Mouse (Mus musculus) MEL (cell line): ENCODE measurements around the gene Tomt.

Source experiments
- CHD2 ChIP-seq: IDR thresholded peaks from 2 replicates; pipeline ENCODE4 v1.6.1; 2011; ENCODE audit warnings: low read length, improper control_type of control experiment
- CTCF ChIP-seq, 3 experiments: IDR thresholded peaks in 2 of 3; conservative IDR thresholded peaks in 1 of 3; 2 replicates each; pipeline ENCODE4 v1.5.1; 2011 to 2012; ENCODE audit warnings: low read length in 3 of 3, low read depth in 2 of 3, mild to moderate bottlenecking in 2 of 3, improper control_type of control experiment in 1 of 3, inconsistent platforms in 1 of 3, mixed read lengths in 1 of 3, moderate library complexity in 1 of 3; ENCODE audit not compliant: control insufficient read depth in 1 of 3, insufficient read depth in 1 of 3, poor library complexity in 1 of 3, severe bottlenecking in 1 of 3
- E2F4 ChIP-seq: IDR thresholded peaks from 2 replicates; pipeline ENCODE4 v1.6.1; 2011; ENCODE audit warnings: low read depth, low read length, improper control_type of control experiment, borderline replicate concordance
- EP300 ChIP-seq, 2 experiments: IDR thresholded peaks; 2 replicates each; pipeline ENCODE4 v1.6.1; 2011; ENCODE audit warnings: improper control_type of control experiment in 2 of 2, low read length in 2 of 2, low read depth in 1 of 2, mild to moderate bottlenecking in 1 of 2
- ETS1 ChIP-seq: IDR thresholded peaks from 2 replicates; pipeline ENCODE4 v1.6.1; 2012; ENCODE audit warnings: low read depth, mild to moderate bottlenecking, inconsistent platforms, low read length, improper control_type of control experiment, moderate library complexity
- MAX ChIP-seq: IDR thresholded peaks from 2 replicates; pipeline ENCODE4 v1.6.1; 2011; ENCODE audit warnings: low read length, improper control_type of control experiment
- MAZ ChIP-seq: IDR thresholded peaks from 2 replicates; pipeline ENCODE4 v1.6.1; 2012; ENCODE audit warnings: low read depth, mild to moderate bottlenecking, inconsistent platforms, low read length, improper control_type of control experiment
- MXI1 ChIP-seq: IDR thresholded peaks from 2 replicates; pipeline ENCODE4 v1.6.1; 2011; ENCODE audit warnings: mild to moderate bottlenecking, low read depth, low read length, improper control_type of control experiment
- POLR2A ChIP-seq, 2 experiments: IDR thresholded peaks; 2 replicates each; pipeline ENCODE4 v1.6.1; 2011 to 2012; ENCODE audit warnings: low read length in 2 of 2, mild to moderate bottlenecking in 2 of 2, control low read depth in 1 of 2, improper control_type of control experiment in 1 of 2, low read depth in 1 of 2, moderate library complexity in 1 of 2; ENCODE audit not compliant: control insufficient read depth in 1 of 2, insufficient read depth in 1 of 2, poor library complexity in 1 of 2
- RCOR1 ChIP-seq: IDR thresholded peaks from 2 replicates; pipeline ENCODE4 v1.6.1; 2012; ENCODE audit warnings: low read depth, mild to moderate bottlenecking, inconsistent platforms, low read length, improper control_type of control experiment
- ZC3H11A ChIP-seq: IDR thresholded peaks from 2 replicates; pipeline ENCODE4 v1.6.1; 2012; ENCODE audit warnings: low read depth, mild to moderate bottlenecking, inconsistent platforms, low read length, improper control_type of control experiment
- ZKSCAN1 ChIP-seq: IDR thresholded peaks from 2 replicates; pipeline ENCODE4 v1.6.1; 2012; ENCODE audit warnings: low read depth, mild to moderate bottlenecking, inconsistent platforms, low read length, improper control_type of control experiment, moderate library complexity
- ZMIZ1 ChIP-seq: IDR thresholded peaks from 2 replicates; pipeline ENCODE4 v1.6.1; 2012; ENCODE audit warnings: low read depth, mild to moderate bottlenecking, inconsistent platforms, low read length, improper control_type of control experiment, moderate library complexity
- ZNF384 ChIP-seq: IDR thresholded peaks from 2 replicates; pipeline ENCODE4 v1.6.1; 2012; ENCODE audit warnings: low read depth, mild to moderate bottlenecking, inconsistent platforms, low read length, improper control_type of control experiment

DNA sequence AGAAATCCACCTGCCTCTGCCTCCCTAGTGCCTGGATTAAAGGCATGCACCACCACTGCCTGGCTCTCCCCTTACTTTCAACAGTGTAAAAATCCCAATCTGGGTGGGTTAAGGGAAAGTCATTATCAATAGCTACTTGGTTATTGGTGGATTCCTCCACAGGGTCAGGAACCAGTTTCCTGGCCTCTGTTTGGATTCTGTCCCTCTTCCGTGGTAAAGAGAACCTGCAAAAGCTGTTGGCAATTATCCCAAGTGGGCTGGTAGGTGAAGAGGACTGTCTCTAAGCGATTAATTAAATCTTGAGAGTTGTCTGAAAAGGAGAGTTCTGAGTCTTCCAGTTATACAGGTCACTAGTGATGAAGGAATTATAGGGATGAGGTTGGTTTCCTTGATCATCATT lies 32.2 kb upstream of the Tomt start:
- no peak for TF ChIP-seq EP300 (IDR thresholded peaks at IDR 0.05; ENCODE audit: low read depth in 1 of 2, low read length in 2 of 2)
- no peak for TF ChIP-seq CTCF (IDR thresholded peaks at IDR 0.05 in 2 of 3, conservative IDR thresholded peaks at IDR 0.05 in 1 of 3; ENCODE audit: control insufficient read depth in 1 of 3, insufficient read depth in 1 of 3, low read depth in 2 of 3, low read length in 3 of 3, poor library complexity in 1 of 3, severe bottlenecking in 1 of 3)
- no peak for TF ChIP-seq RCOR1
- no peak for TF ChIP-seq CHD2
- TF ChIP-seq POLR2A (IDR thresholded peaks at IDR 0.05; ENCODE audit: control insufficient read depth in 1 of 2, insufficient read depth in 1 of 2, low read depth in 1 of 2, low read length in 2 of 2, poor library complexity in 1 of 2): no peak
- TF ChIP-seq ZNF384: no peak
- TF ChIP-seq MAX: no peak
- TF ChIP-seq MXI1: no peak
- no peak for TF ChIP-seq E2F4
- no peak for TF ChIP-seq ZMIZ1
- no peak for TF ChIP-seq ETS1
- TF ChIP-seq ZC3H11A: no peak
- no peak for TF ChIP-seq MAZ
- TF ChIP-seq ZKSCAN1: no peak
